Mouse (Mus musculus) liver, embryonic 11.5 days (tissue): ENCODE data around the gene Ccdc13. TPM values are rescaled to one million over a fixed set of nuclear protein-coding genes. Genes with fewer than 3 reads are reported as not detected.
A peak's percentile ranks its signal among the peaks of the same experiment; 100 is the strongest.

Source experiments
- ATAC-seq: fragments of 200-750 bp; cut with Nextera tagmentation; replicated peaks from 2 replicates; pipeline ENCODE4 v1.8.0; 2017; ENCODE audit warnings: moderate number of reproducible peaks, mild to moderate bottlenecking, moderate TSS enrichment, moderate library complexity; ENCODE audit not compliant: low FRiP score
- DNase-seq: peaks from one replicate; pipeline ENCODE4 v3.0.0-alpha.2; 2017; ENCODE audit warnings: low spot score
- H3K27ac ChIP-seq: fragments of 300-500 bp; sonication (generic); 2 replicates; pipeline ENCODE4 v1.5.1; 2014; ENCODE audit warnings: mild to moderate bottlenecking, low read depth, low read length, control low read depth
- H3K27me3 ChIP-seq: fragments of 300-500 bp; sonication (generic); replicated peaks from 2 replicates; pipeline ENCODE4 v1.6.1; 2014; ENCODE audit warnings: low read length, mixed read lengths; ENCODE audit not compliant: control insufficient read depth, insufficient read depth
- H3K36me3 ChIP-seq: fragments of 300-500 bp; sonication (generic); 2 replicates; pipeline ENCODE4 v1.6.1; 2014; ENCODE audit warnings: mild to moderate bottlenecking, low read length, moderate library complexity, mixed read lengths; ENCODE audit not compliant: control insufficient read depth, insufficient read depth
- H3K4me1 ChIP-seq: fragments of 300-500 bp; sonication (generic); replicated peaks from 2 replicates; pipeline ENCODE4 v1.6.1; 2014; ENCODE audit warnings: low read length, mixed read lengths; ENCODE audit not compliant: control insufficient read depth, insufficient read depth
- H3K4me2 ChIP-seq: fragments of 300-500 bp; sonication (generic); 2 replicates; pipeline ENCODE4 v1.6.1; 2014; ENCODE audit warnings: mild to moderate bottlenecking, control low read depth, moderate library complexity
- H3K4me3 ChIP-seq: fragments of 300-500 bp; sonication (generic); 2 replicates; pipeline ENCODE4 v1.5.1; 2014; ENCODE audit warnings: low read depth, low read length, control low read depth
- H3K9ac ChIP-seq: fragments of 300-500 bp; sonication (generic); 2 replicates; pipeline ENCODE4 v1.6.1; 2014; ENCODE audit warnings: low read depth, low read length, control low read depth
- H3K9me3 ChIP-seq: fragments of 300-500 bp; sonication (generic); 2 replicates; pipeline ENCODE4 v1.6.1; 2016; ENCODE audit warnings: low read length, inconsistent platforms, mixed read lengths; ENCODE audit not compliant: control insufficient read depth
- WGBS: fragments of 180-500 bp; shearing (Covaris S2); extraction: QIAGEN DNeasy Blood & Tissue Kit; methylation state at CpG from one replicate; pipeline ENCODE4 v1.1.7; 2014; 5-methylcytosine and 5-hydroxymethylcytosine counted together
- polyA plus RNA-seq: library from polyadenylated mRNA; unstranded; fragments of >200 nt; fragmentation: Nextera tagmentation; extraction: Ambion mirVana; gene quantifications from 2 replicates; pipeline ENCODE4 v1.2.1, GENCODE M21; 2014

Ccdc13 gene
- polyA plus RNA-seq = 0.49 TPM in 1 of 2 replicates, not detected in the other

DNA sequence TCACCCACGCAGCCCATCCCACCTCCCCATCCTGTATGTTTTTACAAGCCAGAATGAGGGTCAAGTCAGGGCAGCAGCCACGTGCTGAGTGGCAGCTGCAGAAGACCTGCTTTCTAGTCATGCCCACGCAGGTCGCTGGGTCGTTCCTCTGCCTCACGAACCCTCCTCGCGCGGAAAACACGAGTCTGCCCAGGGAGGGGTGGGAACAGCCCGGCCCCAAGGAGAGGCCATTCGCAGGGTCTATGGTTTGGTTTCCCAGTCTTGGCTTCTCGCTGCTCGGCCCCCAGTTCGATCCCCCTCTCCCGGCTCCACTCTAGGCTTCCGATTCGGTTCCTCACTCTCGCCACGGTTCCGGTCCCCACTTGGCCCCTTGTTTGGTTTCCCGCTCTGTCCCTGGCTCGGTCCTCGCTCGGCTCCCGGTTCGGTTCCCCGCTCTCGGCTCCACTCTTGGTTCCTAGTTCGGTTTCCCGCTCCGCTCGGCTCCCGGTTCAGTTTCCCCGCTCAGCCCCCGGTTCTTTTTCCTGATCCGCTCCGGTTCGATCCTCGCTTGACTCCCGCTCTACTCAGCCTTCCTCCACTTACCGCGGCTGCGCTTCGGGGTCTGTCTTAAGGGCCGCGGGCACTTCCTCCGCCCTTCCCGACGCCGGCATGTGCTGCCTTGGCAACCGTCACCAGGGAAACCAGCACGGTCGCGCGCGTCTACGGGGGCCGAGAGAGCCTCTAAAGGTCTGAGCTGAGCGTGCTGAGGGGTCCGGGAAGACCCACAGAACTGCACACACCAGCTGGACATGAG, at the start of gene Ccdc13:
TSS of gene Ccdc13 (minus strand) at position 633 of the 793 bp plus-strand sequence.
- Histone ChIP-seq H3K4me2 (peak within 1 kb of the TSS; percentile 80), H3K27ac (no peak within 1 kb of the TSS), H3K36me3 (no peaks in the 10 kb centered on the region; the same call in 1 of the 2 replicates), H3K9me3 (no peaks in the 10 kb centered on the region), H3K9ac (peak within 1 kb of the TSS; percentile 35), H3K4me1 (peaks cover 3% of the 10 kb centered on the region; the same call in 1 of the 2 replicates), H3K27me3 (peaks cover 8% of the 10 kb centered on the region; the same call in 1 of the 2 replicates), H3K4me3 (peak within 1 kb of the TSS; percentile 47)
- WGBS = 4% methylated on average over 61 of the region's 61 CpGs
- peak; percentile 81 for DNase-seq
- ATAC-seq = peak; percentile 74

DNA sequence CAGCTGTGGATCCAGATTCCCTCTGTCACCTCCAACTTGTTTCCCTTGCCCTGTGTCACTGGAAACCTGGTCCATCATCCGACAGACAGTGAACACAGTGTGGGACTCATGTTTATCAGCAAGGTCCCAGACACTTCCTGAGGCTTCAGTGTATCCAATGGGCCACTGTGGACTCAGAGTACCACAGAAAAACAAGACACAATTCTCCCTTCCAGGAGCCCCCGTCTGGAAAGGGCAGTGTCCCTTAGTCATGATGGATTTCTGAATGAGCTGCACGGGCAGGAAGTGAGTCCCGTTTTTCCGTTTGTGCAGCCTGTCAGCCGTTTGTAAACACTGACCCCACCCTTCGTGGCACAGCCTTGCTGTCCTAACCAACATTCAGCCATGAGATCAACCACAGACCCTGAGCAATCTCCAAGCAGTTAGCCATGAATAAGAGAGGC, 42.8 kb upstream of the Ccdc13 start:
- 24% methylated on average over 7 of the region's 7 CpGs for WGBS
- Histone ChIP-seq H3K27ac (0 out of 2 replicates have a peak overlapping the region, but pooled peaks have one; percentile 32), H3K36me3 (no peaks in the 10 kb centered on the region), H3K4me3 (no peak overlapping the region), H3K27me3 (no peaks in the 10 kb centered on the region), H3K9ac (no peak overlapping the region), H3K9me3 (no peaks in the 10 kb centered on the region), H3K4me1 (no peaks in the 10 kb centered on the region), H3K4me2 (no peak overlapping the region)
- peak; percentile 58 for ATAC-seq
- DNase-seq = no peak

DNA sequence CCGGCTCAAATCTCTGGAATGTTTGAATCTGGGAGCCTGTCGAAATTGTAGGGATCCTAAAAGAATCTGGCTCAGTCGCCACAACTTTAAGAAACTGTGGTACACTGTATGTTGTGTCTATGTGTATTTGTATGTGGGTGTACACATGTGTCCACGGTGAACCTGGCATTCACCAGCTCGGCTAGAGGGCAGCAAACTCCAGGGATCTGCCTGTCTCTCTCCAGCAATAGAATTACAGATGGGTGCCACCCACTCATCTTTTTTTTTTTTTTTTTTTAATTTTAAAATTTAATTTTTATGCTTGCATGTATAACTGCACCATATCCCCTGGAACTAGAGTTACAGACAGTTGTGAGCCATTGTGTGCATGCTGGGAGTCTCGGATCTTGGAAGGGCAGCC, 42.0 kb upstream of the Ccdc13 start:
- no peak overlapping the region for H3K27ac ChIP-seq
- H3K4me3 ChIP-seq = no peak overlapping the region
- H3K9me3 ChIP-seq = no peaks in the 10 kb centered on the region
- no peaks in the 10 kb centered on the region for H3K4me1 ChIP-seq
- H3K36me3 ChIP-seq = no peaks in the 10 kb centered on the region
- no peak for DNase-seq
- WGBS = 76% methylated on average over 6 of the region's 6 CpGs
- no peak for ATAC-seq
- no peaks in the 10 kb centered on the region for H3K27me3 ChIP-seq
- H3K9ac ChIP-seq = no peak overlapping the region
- H3K4me2 ChIP-seq = no peak overlapping the region

DNA sequence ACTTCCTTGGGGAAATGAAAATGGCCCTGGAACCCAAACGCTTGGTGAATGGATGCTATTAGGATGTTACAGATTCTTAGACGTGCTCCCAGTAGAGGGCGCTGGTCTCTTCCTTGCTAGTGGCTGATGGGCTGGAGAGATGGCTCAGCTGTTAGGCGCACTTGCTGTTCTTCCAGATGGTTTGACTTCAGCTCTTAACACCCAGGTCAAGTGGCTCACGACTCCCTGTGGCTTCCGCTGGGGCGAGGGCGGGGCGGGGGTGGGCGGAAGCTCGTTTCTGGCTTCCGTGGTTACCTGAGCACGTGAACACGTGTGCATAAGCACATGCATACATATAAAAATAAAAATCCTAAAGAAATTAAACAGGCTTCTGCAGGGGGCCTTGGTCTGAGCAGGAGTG, 41.6 kb upstream of the Ccdc13 start:
- peak; percentile 43 for DNase-seq
- H3K4me3 ChIP-seq = no peak overlapping the region
- H3K4me2 ChIP-seq = no peak overlapping the region
- H3K27ac ChIP-seq = no peak overlapping the region
- no peak; the same call in 1 of the 2 replicates for ATAC-seq
- H3K4me1 ChIP-seq = no peaks in the 10 kb centered on the region
- H3K27me3 ChIP-seq = no peaks in the 10 kb centered on the region
- no peaks in the 10 kb centered on the region for H3K9me3 ChIP-seq
- 21% methylated on average over 14 of the region's 14 CpGs for WGBS
- no peaks in the 10 kb centered on the region for H3K36me3 ChIP-seq
- no peak overlapping the region for H3K9ac ChIP-seq

DNA sequence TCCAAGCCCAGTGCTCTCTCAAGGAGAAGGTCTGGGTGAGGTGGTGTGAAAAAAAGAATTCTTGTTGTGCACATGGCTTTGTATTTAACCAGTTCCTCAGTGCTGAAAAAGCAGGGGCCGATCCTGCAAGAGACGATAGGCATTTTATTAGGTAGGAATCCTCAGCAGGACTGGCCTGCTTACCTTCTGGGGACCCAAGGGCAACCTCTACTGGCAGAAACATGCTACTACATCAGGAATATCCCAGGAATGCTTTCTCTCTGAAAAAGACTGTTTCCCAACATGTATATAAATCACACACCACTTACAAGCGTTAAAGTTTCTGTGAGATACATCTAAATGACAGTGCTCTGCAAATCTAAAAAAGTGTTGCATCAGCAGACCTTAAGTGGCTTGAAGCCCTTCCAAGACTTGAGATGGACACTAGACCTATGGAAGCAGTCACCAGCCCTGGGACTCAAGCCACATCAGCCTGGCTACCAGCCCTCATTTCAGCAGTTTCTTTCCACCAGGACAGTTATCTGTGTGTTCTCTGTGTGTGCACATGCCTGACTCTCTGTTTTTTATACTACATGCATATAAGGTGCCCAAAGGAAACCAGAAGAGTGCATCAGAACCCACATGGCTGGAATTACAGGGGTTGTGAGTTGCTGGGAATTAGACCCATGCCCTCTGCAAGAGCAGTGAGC, 37.9 kb upstream of the Ccdc13 start:
- Histone ChIP-seq H3K36me3 (no peaks in the 10 kb centered on the region), H3K4me2 (no peak overlapping the region), H3K9me3 (no peaks in the 10 kb centered on the region), H3K27me3 (no peaks in the 10 kb centered on the region), H3K4me3 (no peak overlapping the region), H3K4me1 (no peaks in the 10 kb centered on the region), H3K9ac (no peak overlapping the region), H3K27ac (no peak overlapping the region)
- no peak for DNase-seq
- ATAC-seq = no peak
- WGBS = 21% methylated on average over 3 of the region's 3 CpGs

DNA sequence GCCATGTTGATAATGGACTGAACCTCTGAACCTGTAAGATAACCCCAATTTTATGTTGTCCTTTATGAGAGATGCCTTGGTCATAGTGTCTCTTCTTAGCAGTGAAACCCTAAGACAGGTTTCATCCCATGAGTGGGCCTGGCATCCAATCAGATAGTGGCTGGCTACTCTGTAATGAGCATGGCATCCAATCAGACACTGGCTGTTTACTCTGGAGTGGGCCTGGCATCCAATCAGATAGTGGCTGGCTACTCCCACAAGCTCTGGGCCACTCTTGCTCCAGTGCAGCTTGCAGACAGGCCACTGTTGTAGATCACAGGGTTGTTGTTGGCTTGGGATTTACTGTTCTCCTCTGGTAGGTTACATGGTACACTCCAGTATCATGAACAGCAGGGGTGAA, 34.3 kb upstream of the Ccdc13 start:
- no peak for DNase-seq
- Histone ChIP-seq H3K9ac (no peak overlapping the region), H3K4me3 (no peak overlapping the region), H3K9me3 (no peaks in the 10 kb centered on the region), H3K27me3 (no peaks in the 10 kb centered on the region), H3K4me2 (no peak overlapping the region), H3K36me3 (no peaks in the 10 kb centered on the region), H3K4me1 (no peaks in the 10 kb centered on the region), H3K27ac (no peak overlapping the region)
- ATAC-seq = no peak

DNA sequence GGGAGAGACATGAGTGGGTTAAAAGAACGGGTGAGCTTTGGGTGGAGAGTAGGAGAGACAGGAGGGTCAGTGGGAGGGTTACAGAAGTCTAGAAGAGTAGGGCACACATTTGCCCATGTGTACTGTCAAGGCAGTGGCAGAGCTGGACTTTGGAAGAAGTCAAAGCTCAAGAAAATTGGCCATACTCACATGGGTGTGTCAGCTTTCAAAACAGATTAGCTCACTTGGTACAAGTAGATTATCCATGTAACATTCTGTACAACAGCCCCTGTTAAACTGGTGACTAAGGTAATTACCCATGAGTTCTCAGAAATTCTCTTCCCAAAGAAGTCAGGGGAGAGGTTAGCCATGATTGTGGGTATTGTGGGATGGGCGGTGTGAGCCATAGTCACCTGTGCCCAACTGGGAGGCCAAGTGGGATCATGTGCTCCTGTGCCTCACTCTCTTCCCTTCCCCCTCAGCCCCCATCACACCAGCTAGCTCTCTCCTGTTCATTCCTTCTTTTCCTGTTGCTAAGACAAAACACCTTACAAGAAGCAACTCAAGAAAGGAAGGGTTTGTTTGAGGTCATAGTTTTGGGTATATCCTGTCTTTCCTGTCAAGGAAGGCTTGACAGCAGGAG, 32.9 kb upstream of the Ccdc13 start:
- Histone ChIP-seq H3K9ac (no peak overlapping the region), H3K4me1 (no peaks in the 10 kb centered on the region), H3K27me3 (no peaks in the 10 kb centered on the region), H3K36me3 (no peaks in the 10 kb centered on the region), H3K27ac (no peak overlapping the region), H3K9me3 (no peaks in the 10 kb centered on the region), H3K4me2 (no peak overlapping the region), H3K4me3 (no peak overlapping the region)
- WGBS = 68% methylated on average over 2 of the region's 2 CpGs
- ATAC-seq = no peak
- DNase-seq = no peak

DNA sequence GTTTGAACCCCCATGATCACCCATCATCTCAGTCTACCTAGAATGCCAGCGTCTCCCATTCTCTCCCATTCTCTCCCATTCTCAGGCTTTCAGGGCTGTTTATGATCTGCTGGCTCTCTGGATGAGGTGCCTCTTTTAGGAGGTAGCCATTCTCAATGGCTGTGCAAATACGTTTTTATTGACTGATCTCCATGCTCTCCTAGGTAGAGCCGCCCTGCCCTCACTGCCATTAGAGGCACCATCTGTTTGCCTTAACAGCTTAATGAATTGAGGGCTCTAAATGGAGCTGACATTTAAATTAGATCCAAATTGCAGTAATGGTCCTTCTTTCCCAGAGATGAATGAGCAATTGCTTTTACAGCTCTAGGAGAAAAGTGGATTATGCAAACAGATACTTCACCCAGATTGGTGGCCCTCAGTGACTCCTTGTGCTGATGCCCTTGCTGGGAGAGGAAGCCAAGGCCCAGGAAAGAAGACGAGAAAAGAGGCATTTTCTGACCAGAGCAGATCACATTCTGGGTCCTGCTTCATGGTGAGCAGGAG, 30.8 kb upstream of the Ccdc13 start:
- 52% methylated on average over 4 of the region's 4 CpGs for WGBS
- H3K36me3 ChIP-seq = no peaks in the 10 kb centered on the region
- H3K4me3 ChIP-seq = no peak overlapping the region
- H3K27ac ChIP-seq = no peak overlapping the region
- no peak overlapping the region for H3K9ac ChIP-seq
- H3K9me3 ChIP-seq = no peaks in the 10 kb centered on the region
- no peaks in the 10 kb centered on the region for H3K27me3 ChIP-seq
- no peaks in the 10 kb centered on the region for H3K4me1 ChIP-seq
- H3K4me2 ChIP-seq = no peak overlapping the region
- ATAC-seq (no peak), DNase-seq (no peak)
